Mouse (Mus musculus): ENCODE results near the gene Fgf12. TPM values are rescaled to one million over a fixed set of nuclear protein-coding genes. Genes with fewer than 3 reads are reported as not detected.

The Fgf12 gene
- not detected for total RNA-seq (2023)

GRCm38 (mm10) chr16:28752638-28753118 lies at the start of gene Fgf12:
Gene Fgf12 (minus strand): TSS chr16:28753068.

Other genes with a start within 250 kb of the Fgf12 start
- under 1 TPM; 0.47 to 0.94 TPM for gene Mb21d2, start 176.6 kb upstream of the Fgf12 start, total RNA-seq (2023)

All from monocyte, adult 59 days (primary cell).